Mouse (Mus musculus) neural tube, embryonic 11.5 days (tissue): ENCODE data around the gene Gm45711. TPM values are rescaled to one million over a fixed set of nuclear protein-coding genes. Genes with fewer than 3 reads are reported as not detected.
A peak's percentile ranks its signal among the peaks of the same experiment; 100 is the strongest.

ENCODE experiments used
- ATAC-seq: fragments of 200-750 bp; cut with Nextera tagmentation; 2 replicates; pipeline ENCODE4 v1.8.0; 2017; ENCODE audit warnings: moderate number of reproducible peaks, mild to moderate bottlenecking, moderate TSS enrichment, moderate library complexity; ENCODE audit not compliant: insufficient read depth, low FRiP score, low TSS enrichment
- DNase-seq: peaks from one replicate; pipeline ENCODE4 v3.0.0-alpha.2; 2015; ENCODE audit warnings: low spot score
- H3K27ac ChIP-seq: fragments of 300-500 bp; sonication (generic); 2 replicates; pipeline ENCODE4 v1.5.1; 2014; ENCODE audit warnings: low read depth, mild to moderate bottlenecking, low read length
- H3K27me3 ChIP-seq: fragments of 300-500 bp; sonication (generic); 2 replicates; pipeline ENCODE4 v1.6.1; 2014; ENCODE audit warnings: mild to moderate bottlenecking, low read length, mixed read lengths; ENCODE audit not compliant: control insufficient read depth, insufficient read depth
- H3K36me3 ChIP-seq: fragments of 300-500 bp; sonication (generic); 2 replicates; pipeline ENCODE4 v1.6.1; 2014; ENCODE audit warnings: mild to moderate bottlenecking, low read length, moderate library complexity, mixed read lengths; ENCODE audit not compliant: control insufficient read depth, insufficient read depth
- H3K4me1 ChIP-seq: fragments of 300-500 bp; sonication (generic); 2 replicates; pipeline ENCODE4 v1.6.1; 2014; ENCODE audit warnings: low read length, mixed read lengths; ENCODE audit not compliant: control insufficient read depth, insufficient read depth
- H3K4me2 ChIP-seq: fragments of 300-500 bp; sonication (generic); 2 replicates; pipeline ENCODE4 v1.6.1; 2014; ENCODE audit warnings: low read depth, mild to moderate bottlenecking, moderate library complexity
- H3K4me3 ChIP-seq: fragments of 300-500 bp; sonication (generic); 2 replicates; pipeline ENCODE4 v1.5.1; 2014; ENCODE audit warnings: low read depth, low read length
- H3K9ac ChIP-seq: fragments of 300-500 bp; sonication (generic); 2 replicates; pipeline ENCODE4 v1.6.1; 2014; ENCODE audit warnings: mild to moderate bottlenecking, low read length
- H3K9me3 ChIP-seq: fragments of 300-500 bp; sonication (generic); 2 replicates; pipeline ENCODE4 v1.6.1; 2016; ENCODE audit warnings: low read length; ENCODE audit not compliant: control insufficient read depth
- WGBS: fragments of 180-500 bp; shearing (Covaris S2); extraction: QIAGEN DNeasy Blood & Tissue Kit; methylation state at CpG from one replicate; pipeline ENCODE4 v1.1.7; 2014; 5-methylcytosine and 5-hydroxymethylcytosine counted together
- polyA plus RNA-seq: library from polyadenylated mRNA; unstranded; fragments of >200 nt; fragmentation: Nextera tagmentation; extraction: Ambion mirVana; gene quantifications from 2 replicates; pipeline ENCODE4 v1.2.1, GENCODE M21; 2014

Gene Gm45711
- polyA plus RNA-seq, 1 experiment from 2014 or later, result not detected

DNA sequence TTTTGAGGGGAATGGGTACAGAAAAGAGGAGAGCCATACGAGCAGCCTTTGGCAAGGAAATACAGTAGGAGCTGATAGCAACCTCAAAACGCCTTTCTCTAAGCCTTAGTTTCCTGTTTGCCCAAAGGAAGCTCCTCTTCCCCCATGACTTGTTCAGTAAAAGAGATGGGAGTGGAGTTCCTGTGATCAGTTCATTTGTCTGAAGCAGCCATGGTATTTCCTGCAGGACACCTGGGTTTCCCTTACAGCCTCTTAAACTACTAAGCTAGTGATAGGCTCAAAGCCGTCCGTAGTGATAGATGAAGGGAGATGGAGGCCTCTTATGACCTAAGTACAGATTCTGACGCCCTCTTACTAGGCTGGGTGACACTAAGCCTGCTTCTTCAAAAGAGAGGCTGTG, 32.5 kb upstream of the Gm45711 start:
- 78% methylated on average over 5 of the region's 5 CpGs for WGBS
- Histone ChIP-seq H3K36me3 (no peaks in the 10 kb centered on the region), H3K9ac (no peak overlapping the region), H3K4me2 (no peak overlapping the region), H3K4me3 (no peak overlapping the region), H3K27ac (no peak overlapping the region), H3K9me3 (no peaks in the 10 kb centered on the region), H3K4me1 (peaks cover 3% of the 10 kb centered on the region; the same call in 1 of the 2 replicates), H3K27me3 (no peaks in the 10 kb centered on the region)
- DNase-seq, result no peak
- no peak for ATAC-seq

DNA sequence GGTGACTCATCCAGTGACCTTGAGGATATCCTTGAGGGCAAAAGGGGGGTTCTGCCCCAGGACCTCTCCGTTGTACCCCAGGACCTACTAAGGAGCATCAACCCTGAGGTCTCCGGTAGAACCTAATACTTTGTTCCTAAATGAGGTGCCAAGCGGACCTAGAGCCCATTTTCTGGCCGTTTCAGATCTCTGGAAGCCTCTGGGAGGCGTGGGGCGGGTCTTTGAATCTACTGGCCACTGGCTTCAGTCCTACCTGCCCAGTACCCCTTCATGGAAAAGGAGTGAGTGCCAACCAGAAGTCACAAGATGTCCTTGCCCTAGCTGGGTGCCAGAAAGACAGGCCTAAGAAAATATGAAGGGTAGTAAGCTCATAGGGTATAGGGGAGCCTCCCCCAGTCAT, 31.8 kb upstream of the Gm45711 start:
- ATAC-seq (no peak), DNase-seq (no peak)
- H3K9me3 ChIP-seq, result no peaks in the 10 kb centered on the region
- H3K27ac ChIP-seq, result no peak overlapping the region
- H3K4me1 ChIP-seq, result peaks cover 3% of the 10 kb centered on the region; the same call in 1 of the 2 replicates
- peak overlapping the region; percentile 73 for H3K4me2 ChIP-seq
- peak overlapping the region; percentile 3; the same call in 1 of the 2 replicates for H3K9ac ChIP-seq
- peak overlapping the region; percentile 55 for H3K4me3 ChIP-seq
- WGBS, result 49% methylated on average over 6 of the region's 6 CpGs
- H3K36me3 ChIP-seq, result no peaks in the 10 kb centered on the region
- H3K27me3 ChIP-seq, result no peaks in the 10 kb centered on the region

DNA sequence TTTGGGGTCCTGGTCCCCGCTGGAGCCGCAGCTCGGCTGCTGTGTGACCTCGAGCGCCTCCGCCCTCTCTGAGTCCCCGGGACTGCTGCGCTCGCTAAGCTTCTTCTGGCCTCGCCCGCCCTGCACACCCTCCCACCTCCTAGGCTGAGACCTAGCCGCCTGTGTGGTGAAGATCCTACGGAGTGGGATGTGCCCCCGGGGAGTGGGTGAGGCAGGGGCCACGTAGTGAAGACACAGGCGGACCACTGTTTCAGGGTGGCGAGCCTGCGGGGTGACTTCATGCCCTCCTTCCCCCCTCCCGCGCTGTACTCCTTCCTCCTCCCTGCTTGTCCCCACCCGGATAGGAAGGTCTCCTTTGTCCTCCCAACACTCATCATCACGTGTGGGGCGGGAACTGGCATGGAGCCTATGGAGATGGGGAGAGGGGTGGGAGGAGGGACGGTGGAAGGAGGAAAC, 31.3 kb upstream of the Gm45711 start:
- Histone ChIP-seq H3K27ac (0 out of 2 replicates have a peak overlapping the region, but pooled peaks have one; percentile 1), H3K9ac (peak overlapping the region; percentile 74), H3K4me3 (peak overlapping the region; percentile 55), H3K4me1 (peaks cover 3% of the 10 kb centered on the region; the same call in 1 of the 2 replicates), H3K9me3 (no peaks in the 10 kb centered on the region), H3K36me3 (no peaks in the 10 kb centered on the region), H3K27me3 (no peaks in the 10 kb centered on the region), H3K4me2 (peak overlapping the region; percentile 73)
- WGBS, result under 1% methylated on average over 24 of the region's 24 CpGs
- DNase-seq, result peak; percentile 72
- peak; percentile 62 for ATAC-seq

DNA sequence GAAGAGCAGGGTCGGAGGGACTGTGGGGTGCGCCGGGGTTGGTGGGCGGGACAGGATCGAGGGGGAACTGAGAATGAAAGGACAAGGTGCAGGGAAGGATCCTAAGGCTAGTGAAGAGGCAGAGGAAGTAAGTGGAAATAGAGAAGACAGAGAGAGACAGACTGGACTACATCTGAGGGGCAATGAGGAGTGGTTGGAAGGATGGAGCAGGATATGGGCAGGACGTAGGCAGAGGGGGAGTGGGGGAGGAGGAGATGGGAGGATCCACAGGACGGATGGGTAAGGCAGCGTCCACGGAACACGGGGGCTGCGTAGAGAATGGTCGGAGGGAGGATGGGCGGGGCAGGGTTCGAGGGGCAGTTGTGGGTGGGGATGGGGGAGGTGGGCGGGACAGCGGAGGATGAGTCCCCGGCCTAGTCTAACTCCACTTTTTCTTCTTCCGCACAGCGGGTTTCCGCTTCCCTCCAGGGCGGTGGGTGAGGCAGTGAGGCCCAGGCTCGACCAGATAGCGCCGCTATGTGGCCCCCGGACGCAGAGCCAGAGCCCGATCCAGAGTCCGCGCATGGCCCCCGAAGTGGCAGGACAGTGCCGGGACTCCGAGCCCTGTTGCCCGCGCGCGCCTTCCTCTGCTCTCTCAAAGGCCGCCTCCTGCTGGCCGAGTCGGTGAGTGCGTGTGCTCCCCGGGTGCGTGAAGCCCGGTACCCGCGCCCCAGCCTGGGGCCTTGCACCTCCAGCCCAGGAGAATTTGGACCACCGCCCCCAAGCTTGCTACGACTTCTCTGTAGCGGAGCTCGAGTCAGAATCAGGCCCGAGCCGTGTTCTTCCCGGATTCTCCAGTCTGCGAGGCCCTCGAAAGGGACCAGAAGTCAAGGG, 30.6 kb upstream of the Gm45711 start:
- DNase-seq (peak; percentile 84), ATAC-seq (peak; percentile 68)
- 0% methylated on average over 47 of the region's 54 CpGs for WGBS
- Histone ChIP-seq H3K4me2 (peak overlapping the region; percentile 73), H3K27me3 (no peaks in the 10 kb centered on the region), H3K4me1 (peaks cover 3% of the 10 kb centered on the region; the same call in 1 of the 2 replicates), H3K9me3 (no peaks in the 10 kb centered on the region), H3K27ac (0 out of 2 replicates have a peak overlapping the region, but pooled peaks have one; percentile 1), H3K9ac (peak overlapping the region; percentile 74), H3K4me3 (peak overlapping the region; percentile 55), H3K36me3 (no peaks in the 10 kb centered on the region)

DNA sequence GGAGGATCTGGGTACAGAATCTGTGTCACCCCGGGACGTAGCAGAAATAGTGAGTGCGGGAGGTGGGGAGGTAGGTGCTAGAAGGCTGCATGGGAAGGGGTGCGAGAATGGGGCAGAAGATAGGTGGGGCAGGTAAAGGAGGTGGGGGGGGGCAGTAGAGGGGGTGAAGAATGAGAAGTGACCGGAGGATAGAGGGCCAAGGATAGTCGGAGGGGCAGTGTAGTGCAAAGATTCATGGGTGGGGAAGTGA, 30.0 kb upstream of the Gm45711 start:
- H3K9ac ChIP-seq, result peak overlapping the region; percentile 74
- 0% methylated on average over 6 of the region's 6 CpGs for WGBS
- H3K36me3 ChIP-seq, result no peaks in the 10 kb centered on the region
- H3K4me2 ChIP-seq, result peak overlapping the region; percentile 73
- ATAC-seq (0 out of 2 replicates have a peak, but pooled peaks have one; percentile 9), DNase-seq (no peak)
- no peaks in the 10 kb centered on the region for H3K27me3 ChIP-seq
- H3K4me1 ChIP-seq, result peaks cover 3% of the 10 kb centered on the region; the same call in 1 of the 2 replicates
- no peaks in the 10 kb centered on the region for H3K9me3 ChIP-seq
- peak overlapping the region; percentile 55 for H3K4me3 ChIP-seq
- no peak overlapping the region for H3K27ac ChIP-seq

DNA sequence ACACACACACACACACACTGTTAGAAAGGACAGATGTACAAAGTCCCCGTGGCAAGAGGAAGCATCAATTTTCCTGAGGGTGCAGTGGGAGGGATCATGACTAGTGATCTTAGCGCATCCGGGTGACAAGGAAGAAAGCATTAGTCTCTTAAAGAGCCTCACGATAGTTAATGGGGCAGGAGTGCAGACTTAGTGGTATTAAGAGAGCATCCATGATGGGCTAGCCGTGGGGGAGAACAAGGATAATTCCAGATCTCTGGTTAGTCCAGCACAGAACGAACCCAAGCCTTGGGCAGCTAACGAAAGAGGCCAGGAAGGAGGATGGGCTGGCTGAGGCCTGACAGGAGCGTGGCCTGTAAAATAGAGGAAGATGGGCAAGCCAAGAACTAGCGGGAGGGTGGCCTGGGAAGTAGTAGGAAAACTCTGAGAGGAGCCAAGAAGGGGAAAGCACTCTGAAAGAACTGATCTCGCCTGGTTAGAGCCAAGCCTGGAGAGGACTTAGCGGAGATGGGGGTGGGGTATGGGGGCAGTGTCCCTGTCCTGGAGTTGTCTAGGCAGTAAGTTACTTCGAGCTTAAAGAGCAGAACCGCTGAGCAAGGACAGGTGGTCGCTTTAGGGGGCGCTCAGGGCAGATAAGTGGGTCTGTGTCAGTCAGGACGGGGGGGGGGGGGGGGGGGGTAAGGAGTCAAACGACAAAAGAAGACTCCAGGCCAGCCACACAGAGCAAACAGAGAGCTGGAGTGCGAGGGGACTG, 29.5 kb upstream of the Gm45711 start, which contains the start of gene Cmtm3:
TSS of gene Cmtm3 (plus strand) at position 182 of the 754 bp plus-strand sequence.
- no peaks in the 10 kb centered on the region for H3K36me3 ChIP-seq
- WGBS, result 18% methylated on average over 17 of the region's 18 CpGs
- peak within 1 kb of the TSS; percentile 74 for H3K9ac ChIP-seq
- H3K4me3 ChIP-seq, result peak within 1 kb of the TSS; percentile 55
- peak within 1 kb of the TSS; percentile 73 for H3K4me2 ChIP-seq
- no peaks in the 10 kb centered on the region for H3K9me3 ChIP-seq
- ATAC-seq (no peak), DNase-seq (no peak)
- peaks cover 3% of the 10 kb centered on the region; the same call in 1 of the 2 replicates for H3K4me1 ChIP-seq
- H3K27ac ChIP-seq, result no peak within 1 kb of the TSS
- no peaks in the 10 kb centered on the region for H3K27me3 ChIP-seq

DNA sequence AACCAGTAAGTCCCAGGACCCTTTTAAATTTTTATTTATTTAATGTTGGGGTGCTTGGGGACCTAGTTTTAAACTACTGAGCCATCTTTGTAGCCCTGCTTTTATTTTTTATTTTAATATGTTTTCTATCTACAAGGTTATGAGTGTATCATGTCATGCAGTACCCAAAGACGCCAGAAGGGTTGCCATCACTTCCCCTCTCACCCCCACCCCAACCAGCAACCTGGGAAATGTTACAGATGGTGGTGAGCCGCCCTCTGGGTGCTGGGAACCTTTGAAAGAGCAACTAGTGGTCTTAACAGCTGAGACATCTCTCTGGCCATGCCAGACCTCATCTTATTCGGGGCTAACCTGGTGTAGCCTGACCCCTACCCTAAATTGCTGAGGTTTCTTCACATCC, 28.0 kb upstream of the Gm45711 start:
- no peak overlapping the region for H3K4me3 ChIP-seq
- no peaks in the 10 kb centered on the region for H3K9me3 ChIP-seq
- H3K4me2 ChIP-seq, result no peak overlapping the region
- H3K27me3 ChIP-seq, result no peaks in the 10 kb centered on the region
- DNase-seq, result no peak
- ATAC-seq, result no peak
- no peak overlapping the region for H3K9ac ChIP-seq
- H3K36me3 ChIP-seq, result no peaks in the 10 kb centered on the region
- WGBS, result 44% methylated on average over 3 of the region's 3 CpGs
- H3K27ac ChIP-seq, result no peak overlapping the region
- peaks cover 3% of the 10 kb centered on the region; the same call in 1 of the 2 replicates for H3K4me1 ChIP-seq

DNA sequence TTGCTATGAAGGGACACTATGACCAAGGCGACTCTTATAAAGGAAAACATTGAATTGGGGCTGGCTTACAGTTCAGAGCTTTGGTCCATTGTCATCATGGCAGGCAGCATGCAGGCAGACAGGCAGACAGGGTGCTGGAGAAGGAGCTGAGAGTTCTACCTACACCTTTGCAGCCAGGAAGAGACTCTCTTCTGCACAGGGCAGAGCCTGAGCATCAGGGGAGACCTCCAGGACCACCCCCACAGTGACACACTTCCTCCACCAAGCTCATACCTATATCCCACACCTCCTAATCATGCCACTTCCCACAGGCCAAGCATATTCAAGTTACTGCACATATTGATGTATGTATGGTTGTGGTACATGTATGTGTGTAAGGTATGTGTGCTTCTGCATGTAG, 26.9 kb upstream of the Gm45711 start:
- ATAC-seq, result no peak

More for the DNA sequence above, 26.9 kb upstream of the Gm45711 start:
- Histone ChIP-seq H3K4me2 (no peak overlapping the region), H3K4me1 (peaks cover 3% of the 10 kb centered on the region; the same call in 1 of the 2 replicates), H3K36me3 (no peaks in the 10 kb centered on the region), H3K27ac (no peak overlapping the region), H3K9me3 (no peaks in the 10 kb centered on the region), H3K27me3 (no peaks in the 10 kb centered on the region), H3K9ac (no peak overlapping the region), H3K4me3 (no peak overlapping the region)
- WGBS, result 82% methylated on average over 1 of the region's 1 CpGs
- DNase-seq, result no peak
